Mouse (Mus musculus) kidney, embryonic 14.5 days (tissue): ENCODE data around the gene Ly86. TPM values are rescaled to one million over a fixed set of nuclear protein-coding genes. Genes with fewer than 3 reads are reported as not detected.

ENCODE experiments used
- ATAC-seq: fragments of 200-750 bp; cut with Nextera tagmentation; 2 replicates; pipeline ENCODE4 v1.8.0; 2017; ENCODE audit warnings: moderate number of reproducible peaks, mild to moderate bottlenecking, moderate TSS enrichment, moderate library complexity; ENCODE audit not compliant: low FRiP score, low TSS enrichment
- H3K27ac ChIP-seq: fragments of 300-500 bp; sonication (generic); 2 replicates; pipeline ENCODE4 v1.5.1; 2014; ENCODE audit warnings: low read depth, mild to moderate bottlenecking, low read length, moderate library complexity, mixed read lengths
- H3K27me3 ChIP-seq: fragments of 300-500 bp; sonication (generic); 2 replicates; pipeline ENCODE4 v1.6.1; 2014; ENCODE audit warnings: mild to moderate bottlenecking, low read length; ENCODE audit not compliant: control insufficient read depth, insufficient read depth
- H3K36me3 ChIP-seq: fragments of 300-500 bp; sonication (generic); 2 replicates; pipeline ENCODE4 v1.6.1; 2014; ENCODE audit warnings: low read length, mixed read lengths; ENCODE audit not compliant: control insufficient read depth, insufficient read depth
- H3K4me1 ChIP-seq: fragments of 300-500 bp; sonication (generic); 2 replicates; pipeline ENCODE4 v1.6.1; 2014; ENCODE audit warnings: low read length, mixed read lengths; ENCODE audit not compliant: control insufficient read depth, insufficient read depth
- H3K4me2 ChIP-seq: fragments of 300-500 bp; sonication (generic); replicated peaks from 2 replicates; pipeline ENCODE4 v1.6.1; 2014; ENCODE audit warnings: low read depth, mild to moderate bottlenecking, low read length
- H3K4me3 ChIP-seq: fragments of 300-500 bp; sonication (generic); 2 replicates; pipeline ENCODE4 v1.5.1; 2014; ENCODE audit warnings: mild to moderate bottlenecking, low read length
- H3K9ac ChIP-seq: fragments of 300-500 bp; sonication (generic); 2 replicates; pipeline ENCODE4 v1.6.1; 2014; ENCODE audit warnings: low read depth, mild to moderate bottlenecking, low read length, moderate library complexity
- H3K9me3 ChIP-seq: fragments of 300-500 bp; sonication (generic); 2 replicates; pipeline ENCODE4 v1.6.1; 2016; ENCODE audit warnings: low read length; ENCODE audit not compliant: control insufficient read depth
- WGBS: fragments of 180-500 bp; shearing (Covaris S2); extraction: QIAGEN DNeasy Blood & Tissue Kit; methylation state at CpG from one replicate; pipeline ENCODE4 v1.1.7; 2014; 5-methylcytosine and 5-hydroxymethylcytosine counted together
- polyA plus RNA-seq: library from polyadenylated mRNA; unstranded; fragments of >200 nt; fragmentation: Nextera tagmentation; extraction: Ambion mirVana; gene quantifications from 2 replicates; pipeline ENCODE4 v1.2.1, GENCODE M21; 2014

The Ly86 gene
- polyA plus RNA-seq, 1 experiment from 2014 or later = 6.8 TPM

GRCm38 (mm10) chr13:37358112-37358511 is 13.1 kb downstream of the Ly86 start:
- Histone ChIP-seq H3K4me1 (no peaks in the 10 kb centered on the region), H3K9ac (no peak overlapping the region), H3K27ac (no peak overlapping the region), H3K27me3 (no peaks in the 10 kb centered on the region), H3K4me3 (no peak overlapping the region), H3K36me3 (no peaks in the 10 kb centered on the region), H3K9me3 (no peaks in the 10 kb centered on the region), H3K4me2 (no peak overlapping the region)
- ATAC-seq = no peak
- 77% methylated on average over 2 of the region's 2 CpGs for WGBS

DNA sequence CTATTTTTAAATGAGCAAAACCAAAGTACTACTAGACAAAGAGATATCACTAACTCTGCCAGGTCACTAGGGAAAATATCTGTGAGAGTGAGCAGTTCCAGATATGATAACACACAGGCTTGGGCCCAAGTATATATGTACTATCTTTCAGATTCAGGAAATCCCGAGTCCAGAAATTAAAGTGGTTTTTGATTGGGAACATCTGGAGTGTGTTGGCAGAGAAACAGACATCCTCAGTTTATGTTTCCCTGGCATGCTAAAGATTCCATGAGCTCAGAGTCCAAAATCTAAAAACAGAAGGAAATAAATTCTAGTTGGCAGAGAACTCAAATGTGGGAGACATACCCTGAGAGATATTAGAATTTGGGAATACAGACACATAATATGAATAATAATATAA is 16.2 kb downstream of the Ly86 start:
- 67% methylated on average over 1 of the region's 1 CpGs for WGBS
- H3K27ac ChIP-seq = no peak overlapping the region
- ATAC-seq = no peak

GRCm38 (mm10) chr13:37364351-37364750 is 19.3 kb downstream of the Ly86 start:
- WGBS = 57% methylated on average over 5 of the region's 5 CpGs
- Histone ChIP-seq H3K4me1 (no peaks in the 10 kb centered on the region; the same call in 1 of the 2 replicates), H3K27ac (no peak overlapping the region), H3K27me3 (no peaks in the 10 kb centered on the region), H3K9ac (no peak overlapping the region), H3K9me3 (no peaks in the 10 kb centered on the region), H3K36me3 (no peaks in the 10 kb centered on the region), H3K4me2 (no peak overlapping the region), H3K4me3 (no peak overlapping the region)
- ATAC-seq = no peak

More for the DNA sequence above, 16.2 kb downstream of the Ly86 start:
- Histone ChIP-seq H3K36me3 (no peaks in the 10 kb centered on the region), H3K9ac (no peak overlapping the region), H3K4me1 (no peaks in the 10 kb centered on the region; the same call in 1 of the 2 replicates), H3K4me3 (no peak overlapping the region), H3K4me2 (no peak overlapping the region), H3K9me3 (no peaks in the 10 kb centered on the region), H3K27me3 (no peaks in the 10 kb centered on the region)

DNA sequence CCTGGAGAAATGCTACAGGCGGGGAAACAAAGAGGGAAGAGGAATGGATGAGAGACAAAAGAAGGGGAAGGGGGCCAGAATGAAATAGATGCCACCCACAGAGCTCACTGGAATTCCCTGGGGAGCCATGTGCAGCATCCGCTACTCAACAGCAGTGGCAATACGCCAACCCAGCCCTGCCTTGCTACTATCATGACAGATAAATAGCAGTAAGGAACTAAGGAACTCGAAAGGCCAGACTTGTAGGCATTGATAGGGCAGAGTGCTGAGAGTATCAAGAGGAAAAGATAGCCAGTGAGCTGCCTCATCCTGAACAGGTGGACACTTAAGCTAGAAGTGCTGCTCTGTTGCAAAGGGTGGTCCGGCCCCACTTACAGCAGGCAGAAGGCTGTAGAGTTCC is 31.4 kb downstream of the Ly86 start:
- Histone ChIP-seq H3K4me1 (no peaks in the 10 kb centered on the region), H3K4me2 (no peak overlapping the region), H3K27me3 (no peaks in the 10 kb centered on the region), H3K36me3 (no peaks in the 10 kb centered on the region), H3K4me3 (no peak overlapping the region), H3K9me3 (no peaks in the 10 kb centered on the region), H3K27ac (no peak overlapping the region), H3K9ac (no peak overlapping the region)
- WGBS = 80% methylated on average over 5 of the region's 5 CpGs
- ATAC-seq = no peak

DNA sequence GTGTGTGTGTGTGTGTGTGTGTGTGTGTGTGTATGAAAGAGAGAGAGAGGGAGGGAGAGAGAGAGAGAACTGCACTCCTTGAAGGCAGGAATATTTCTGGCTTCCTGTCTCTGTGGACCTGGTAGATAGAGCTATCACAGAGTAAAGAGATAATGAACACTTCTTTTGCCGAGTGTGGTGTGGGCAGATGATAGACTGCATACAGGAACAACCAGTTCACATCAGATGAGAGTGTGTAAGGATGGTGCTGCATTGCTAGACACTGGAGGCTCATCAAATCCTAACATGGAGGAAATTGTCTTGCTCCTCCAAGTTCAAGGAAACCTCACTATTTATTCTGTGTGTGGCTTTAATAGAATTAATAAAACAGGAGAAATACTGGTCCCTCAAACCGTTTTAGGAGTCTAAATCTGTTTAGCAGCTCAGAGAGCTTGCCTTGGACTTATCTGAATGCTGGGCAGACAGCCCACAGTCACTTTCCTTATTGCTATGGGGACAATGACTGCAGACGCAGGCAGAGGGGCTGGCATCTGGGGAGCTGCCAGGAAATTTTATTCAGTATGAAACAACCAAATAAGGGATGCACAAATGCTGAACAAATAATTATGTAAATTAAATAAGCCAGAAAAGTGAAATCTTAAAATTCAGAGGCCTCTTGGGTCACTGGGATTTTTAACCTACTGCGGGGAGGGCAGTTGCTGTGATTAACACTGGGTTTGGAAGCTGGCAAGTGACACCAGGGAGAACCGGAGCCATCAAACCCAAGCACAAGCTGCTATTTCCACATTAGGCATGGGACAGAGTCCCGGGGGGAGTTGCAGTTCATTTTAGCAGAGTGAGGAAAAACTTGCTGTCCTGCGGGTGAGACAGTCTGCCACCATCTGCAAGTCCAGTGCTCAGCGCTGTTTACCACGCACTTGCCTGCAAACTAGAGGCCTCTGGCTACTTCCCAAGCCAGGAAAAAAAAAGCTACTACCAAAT is 43.5 kb downstream of the Ly86 start:
- no peak overlapping the region for H3K9ac ChIP-seq
- H3K36me3 ChIP-seq = no peaks in the 10 kb centered on the region
- H3K4me2 ChIP-seq = no peak overlapping the region
- no peaks in the 10 kb centered on the region for H3K27me3 ChIP-seq
- no peak overlapping the region for H3K27ac ChIP-seq
- no peak for ATAC-seq
- H3K4me1 ChIP-seq = no peaks in the 10 kb centered on the region
- WGBS = 67% methylated on average over 9 of the region's 9 CpGs
- no peak overlapping the region for H3K4me3 ChIP-seq
- H3K9me3 ChIP-seq = no peaks in the 10 kb centered on the region

DNA sequence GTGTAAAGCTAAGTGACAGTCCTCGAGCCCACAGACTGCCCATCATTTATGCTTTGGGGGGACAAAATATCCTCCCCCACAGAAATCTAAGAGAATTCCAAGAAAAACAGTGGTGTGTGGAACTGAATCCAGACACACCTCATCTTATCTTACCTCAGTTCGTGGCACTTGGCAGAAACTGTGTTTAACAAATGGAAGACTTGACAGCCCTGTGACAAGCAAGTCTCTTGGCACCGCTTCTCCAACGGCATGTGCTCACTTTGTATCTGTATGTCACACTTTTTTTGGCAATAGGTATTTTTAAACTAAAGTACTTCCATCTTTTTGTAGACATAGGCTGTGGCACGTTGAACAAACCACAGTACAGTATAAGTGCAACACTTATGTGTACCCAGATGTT is 44.3 kb downstream of the Ly86 start:
- 61% methylated on average over 5 of the region's 5 CpGs for WGBS
- no peak overlapping the region for H3K9ac ChIP-seq
- no peak overlapping the region for H3K27ac ChIP-seq
- H3K4me1 ChIP-seq = no peaks in the 10 kb centered on the region
- H3K36me3 ChIP-seq = no peaks in the 10 kb centered on the region
- H3K4me3 ChIP-seq = no peak overlapping the region
- no peaks in the 10 kb centered on the region for H3K9me3 ChIP-seq
- no peaks in the 10 kb centered on the region for H3K27me3 ChIP-seq
- ATAC-seq = no peak
- H3K4me2 ChIP-seq = no peak overlapping the region

DNA sequence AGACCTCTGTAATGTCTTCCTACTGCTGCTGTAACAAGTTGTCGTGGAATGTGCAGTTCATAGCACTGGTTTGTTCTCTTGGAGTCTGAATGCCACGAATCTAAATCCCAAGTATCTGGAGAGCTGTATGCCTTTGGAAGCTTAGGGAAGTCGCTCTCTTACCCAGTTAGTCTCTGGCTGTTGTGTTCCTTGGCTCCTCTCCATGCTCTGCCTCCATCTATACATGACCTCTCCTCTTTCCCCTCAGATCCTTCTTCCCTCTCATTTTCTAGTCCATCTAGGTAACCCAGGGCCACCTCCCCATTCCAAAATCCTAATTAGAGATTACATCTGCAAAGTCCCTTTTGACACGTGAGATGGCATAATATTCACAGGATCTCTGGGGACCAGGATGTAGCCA is 53.8 kb downstream of the Ly86 start:
- 81% methylated on average over 4 of the region's 4 CpGs for WGBS
- no peak overlapping the region for H3K4me3 ChIP-seq
- H3K9ac ChIP-seq = no peak overlapping the region
- no peaks in the 10 kb centered on the region for H3K4me1 ChIP-seq
- no peaks in the 10 kb centered on the region for H3K36me3 ChIP-seq
- ATAC-seq = no peak
- no peaks in the 10 kb centered on the region for H3K9me3 ChIP-seq
- H3K27me3 ChIP-seq = no peaks in the 10 kb centered on the region
- H3K27ac ChIP-seq = no peak overlapping the region
- no peak overlapping the region for H3K4me2 ChIP-seq

GRCm38 (mm10) chr13:37399340-37399739 is 54.3 kb downstream of the Ly86 start:
- Histone ChIP-seq H3K9me3 (no peaks in the 10 kb centered on the region), H3K27me3 (no peaks in the 10 kb centered on the region), H3K4me1 (no peaks in the 10 kb centered on the region), H3K36me3 (no peaks in the 10 kb centered on the region), H3K4me3 (no peak overlapping the region), H3K27ac (no peak overlapping the region), H3K4me2 (no peak overlapping the region), H3K9ac (no peak overlapping the region)
- WGBS = 90% methylated on average over 8 of the region's 8 CpGs
- ATAC-seq = no peak

- H3K4me2 ChIP-seq = no peak overlapping the region
- H3K4me3 ChIP-seq = no peak overlapping the region
- H3K36me3 ChIP-seq = no peaks in the 10 kb centered on the region
- 45% methylated on average over 3 of the region's 3 CpGs for WGBS
- H3K9me3 ChIP-seq = no peaks in the 10 kb centered on the region
- no peak overlapping the region for H3K9ac ChIP-seq
- H3K4me1 ChIP-seq = no peaks in the 10 kb centered on the region
- no peak overlapping the region for H3K27ac ChIP-seq
- ATAC-seq = no peak
- no peaks in the 10 kb centered on the region for H3K27me3 ChIP-seq
These were observed 57.4 kb downstream of the Ly86 start for GRCm38 (mm10) chr13:37402421-37402820.
